Mouse (Mus musculus) limb, embryonic 14.5 days (tissue): Measurements from ENCODE around the gene Srpk1. TPM values are rescaled to one million over a fixed set of nuclear protein-coding genes. Genes with fewer than 3 reads are reported as not detected.

ENCODE experiments used
- ATAC-seq: fragments of 200-750 bp; cut with Nextera tagmentation; 2 replicates; pipeline ENCODE4 v1.8.0; 2017; ENCODE audit warnings: low read depth, moderate number of reproducible peaks, moderate TSS enrichment; ENCODE audit not compliant: low FRiP score
- DNase-seq: peaks from one replicate; pipeline ENCODE4 v3.0.0-alpha.2; 2015; ENCODE audit warnings: low spot score
- H3K27ac ChIP-seq: fragments of 300-500 bp; sonication (generic); replicated peaks from 2 replicates; pipeline ENCODE4 v1.5.1; 2014; ENCODE audit warnings: low read depth, mild to moderate bottlenecking, low read length, moderate library complexity, mixed read lengths
- H3K27me3 ChIP-seq: fragments of 300-500 bp; sonication (generic); 2 replicates; pipeline ENCODE4 v1.6.1; 2014; ENCODE audit warnings: low read length, mixed read lengths; ENCODE audit not compliant: control insufficient read depth, insufficient read depth
- H3K36me3 ChIP-seq: fragments of 300-500 bp; sonication (generic); 2 replicates; pipeline ENCODE4 v1.6.1; 2014; ENCODE audit warnings: mild to moderate bottlenecking, low read length, moderate library complexity, mixed read lengths; ENCODE audit not compliant: control insufficient read depth, insufficient read depth
- H3K4me1 ChIP-seq: fragments of 300-500 bp; sonication (generic); 2 replicates; pipeline ENCODE4 v1.6.1; 2014; ENCODE audit warnings: antibody characterized with exemption, low read length, mixed read lengths; ENCODE audit not compliant: control insufficient read depth, insufficient read depth
- H3K4me2 ChIP-seq: fragments of 300-500 bp; sonication (generic); replicated peaks from 2 replicates; pipeline ENCODE4 v1.6.1; 2014; ENCODE audit warnings: low read depth, mild to moderate bottlenecking, low read length, moderate library complexity; ENCODE audit not compliant: severe bottlenecking
- H3K4me3 ChIP-seq: fragments of 300-500 bp; sonication (generic); replicated peaks from 2 replicates; pipeline ENCODE4 v1.5.1; 2014; ENCODE audit warnings: low read length
- H3K9ac ChIP-seq: fragments of 300-500 bp; sonication (generic); 2 replicates; pipeline ENCODE4 v1.6.1; 2014; ENCODE audit warnings: mild to moderate bottlenecking, low read depth, low read length, moderate library complexity; ENCODE audit not compliant: severe bottlenecking
- H3K9me3 ChIP-seq: fragments of 300-500 bp; sonication (generic); 2 replicates; pipeline ENCODE4 v1.6.1; 2016; ENCODE audit warnings: low read length; ENCODE audit not compliant: control insufficient read depth
- POLR2A ChIP-seq: fragments of 200-500 bp; IDR thresholded peaks from 2 replicates; pipeline ENCODE4 v1.8.0; 2012; ENCODE audit warnings: inconsistent platforms, mild to moderate bottlenecking, moderate library complexity, borderline replicate concordance; ENCODE audit not compliant: insufficient read depth, insufficient read length; ENCODE audit errors: extremely low read depth
- WGBS: fragments of 180-500 bp; shearing (Covaris S2); extraction: QIAGEN DNeasy Blood & Tissue Kit; methylation state at CpG from one replicate; pipeline ENCODE4 v1.1.7; 2014; 5-methylcytosine and 5-hydroxymethylcytosine counted together
- polyA plus RNA-seq, 2 experiments: library from polyadenylated mRNA; depleted of rRNA in 1 of 2; stranded (reverse) in 1 of 2; unstranded in 1 of 2; fragments of >200 nt; fragmentation: Nextera tagmentation in 1 of 2; extraction: Ambion mirVana in 1 of 2; gene quantifications; 2 replicates each; pipeline versions ENCODE4 v1.2.1 to v1.2.3; 2012 to 2014

Gene Srpk1
- polyA plus RNA-seq, 2 experiments, result 59.8 to 101 TPM

- H3K36me3 ChIP-seq, result no peaks in the 10 kb centered on the region
- 0 out of 2 replicates have a peak, but pooled peaks have one; percentile 48 for ATAC-seq
- H3K9ac ChIP-seq, result no peak overlapping the region
- no peak for TF ChIP-seq POLR2A
- H3K9me3 ChIP-seq, result no peaks in the 10 kb centered on the region
- no peak overlapping the region for H3K4me3 ChIP-seq
- DNase-seq, result peak; percentile 87
- no peak overlapping the region for H3K27ac ChIP-seq
- H3K4me1 ChIP-seq, result peaks cover 6% of the 10 kb centered on the region; the same call in 1 of the 2 replicates
- no peak overlapping the region for H3K4me2 ChIP-seq
- WGBS, result 5% methylated on average over 9 of the region's 9 CpGs
- no peaks in the 10 kb centered on the region for H3K27me3 ChIP-seq
Observed at GRCm38 (mm10) chr17:28580396-28580795, 42.1 kb downstream of the Srpk1 start.

- Histone ChIP-seq H3K27ac (no peak within 1 kb of the TSS), H3K4me1 (peaks cover 9% of the 10 kb centered on the region; the same call in 1 of the 2 replicates), H3K4me2 (peak within 1 kb of the TSS; percentile 45), H3K9ac (no peak within 1 kb of the TSS), H3K4me3 (peak within 1 kb of the TSS; percentile 19), H3K36me3 (no peaks in the 10 kb centered on the region), H3K9me3 (no peaks in the 10 kb centered on the region), H3K27me3 (no peaks in the 10 kb centered on the region)
- 18% methylated on average over 45 of the region's 50 CpGs for WGBS
- ATAC-seq (peak; percentile 68), DNase-seq (peak; percentile 35)
- TF ChIP-seq POLR2A, result no peak
Observed at GRCm38 (mm10) chr17:28575244-28576125, 47.0 kb downstream of the Srpk1 start, which contains the start of gene Lhfpl5. Lhfpl5 (plus strand) TSS chr17:28575641.

- Histone ChIP-seq H3K9me3 (no peaks in the 10 kb centered on the region), H3K9ac (no peak overlapping the region), H3K27ac (no peak overlapping the region), H3K4me2 (no peak overlapping the region), H3K36me3 (no peaks in the 10 kb centered on the region), H3K27me3 (no peaks in the 10 kb centered on the region), H3K4me3 (no peak overlapping the region), H3K4me1 (peaks cover 9% of the 10 kb centered on the region; the same call in 1 of the 2 replicates)
- DNase-seq (no peak), ATAC-seq (no peak)
- WGBS, result 84% methylated on average over 6 of the region's 6 CpGs
- TF ChIP-seq POLR2A, result no peak
Observed at GRCm38 (mm10) chr17:28572941-28573340, 49.6 kb downstream of the Srpk1 start.

- WGBS, result 84% methylated on average over 7 of the region's 7 CpGs
- Histone ChIP-seq H3K9me3 (no peaks in the 10 kb centered on the region), H3K4me1 (peaks cover 9% of the 10 kb centered on the region; the same call in 1 of the 2 replicates), H3K4me3 (no peak overlapping the region), H3K27ac (no peak overlapping the region), H3K27me3 (no peaks in the 10 kb centered on the region), H3K9ac (no peak overlapping the region), H3K36me3 (no peaks in the 10 kb centered on the region), H3K4me2 (no peak overlapping the region)
- TF ChIP-seq POLR2A, result no peak
- ATAC-seq (no peak), DNase-seq (no peak)
Observed at GRCm38 (mm10) chr17:28572521-28572920, 50.0 kb downstream of the Srpk1 start.

GRCm38 (mm10) chr17:28571868-28572267 lies 50.6 kb downstream of the Srpk1 start:
- H3K4me2 ChIP-seq, result no peak overlapping the region
- DNase-seq (no peak), ATAC-seq (no peak)
- no peaks in the 10 kb centered on the region for H3K9me3 ChIP-seq
- no peaks in the 10 kb centered on the region for H3K27me3 ChIP-seq
- H3K27ac ChIP-seq, result no peak overlapping the region
- H3K36me3 ChIP-seq, result no peaks in the 10 kb centered on the region
- H3K4me3 ChIP-seq, result no peak overlapping the region
- no peak for TF ChIP-seq POLR2A
- 79% methylated on average over 3 of the region's 3 CpGs for WGBS
- peaks cover 9% of the 10 kb centered on the region; the same call in 1 of the 2 replicates for H3K4me1 ChIP-seq
- no peak overlapping the region for H3K9ac ChIP-seq
